Mouse (Mus musculus) lung, postnatal 36 days (tissue): ENCODE results near the gene Brd3.
"Not testable (repeated sequence)": the region's sequence is repeated elsewhere in the genome, so short reads cannot be mapped to it uniquely, and the experiment has no call there.

Experiments used
- DNase-seq: peaks from one replicate; pipeline ENCODE4 v3.0.0; 2022; ENCODE audit warnings: mixed read lengths

The Brd3 gene

DNA sequence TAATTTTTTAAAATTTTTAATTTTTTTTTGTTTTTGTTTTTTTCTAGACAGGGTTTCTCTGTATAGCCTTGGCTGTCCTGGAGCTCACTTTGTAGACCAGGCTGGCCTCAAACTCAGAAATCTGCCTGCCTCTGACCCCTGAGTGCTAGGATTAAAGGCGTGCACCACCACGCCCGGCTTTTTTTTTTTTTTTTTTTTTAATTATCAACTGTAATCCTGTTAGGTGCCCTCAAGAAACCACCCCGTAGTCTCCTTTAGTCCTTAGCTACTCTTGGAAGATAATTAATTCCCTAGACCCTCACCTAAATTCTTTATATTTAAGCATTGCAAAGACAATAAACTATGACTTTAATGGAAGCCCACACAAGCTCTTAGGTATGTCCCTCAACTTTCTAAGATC, 804 bp downstream of the Brd3 start:
- not testable (repeated sequence) for DNase-seq

DNA sequence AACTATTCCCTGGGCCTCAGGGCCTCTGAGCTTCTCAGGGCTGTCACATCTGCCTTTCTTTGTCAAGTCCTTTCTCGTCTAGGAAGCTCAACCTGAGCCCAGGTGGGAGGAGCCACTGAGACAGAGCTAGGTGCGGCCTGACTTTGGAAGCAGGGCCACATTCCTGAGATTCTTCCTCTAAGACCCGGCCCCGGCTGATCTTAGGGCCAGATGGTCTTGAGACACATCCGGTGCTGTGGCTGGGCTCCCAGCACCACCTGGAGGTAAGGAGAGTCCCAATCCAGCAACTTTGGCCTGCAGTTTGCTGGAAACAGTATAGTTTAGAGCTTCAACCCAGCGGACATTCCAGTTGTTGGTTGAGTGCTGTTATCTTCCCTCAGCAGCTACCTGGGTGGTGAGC, 1.9 kb downstream of the Brd3 start:
- DNase-seq: peak; percentile 76

DNA sequence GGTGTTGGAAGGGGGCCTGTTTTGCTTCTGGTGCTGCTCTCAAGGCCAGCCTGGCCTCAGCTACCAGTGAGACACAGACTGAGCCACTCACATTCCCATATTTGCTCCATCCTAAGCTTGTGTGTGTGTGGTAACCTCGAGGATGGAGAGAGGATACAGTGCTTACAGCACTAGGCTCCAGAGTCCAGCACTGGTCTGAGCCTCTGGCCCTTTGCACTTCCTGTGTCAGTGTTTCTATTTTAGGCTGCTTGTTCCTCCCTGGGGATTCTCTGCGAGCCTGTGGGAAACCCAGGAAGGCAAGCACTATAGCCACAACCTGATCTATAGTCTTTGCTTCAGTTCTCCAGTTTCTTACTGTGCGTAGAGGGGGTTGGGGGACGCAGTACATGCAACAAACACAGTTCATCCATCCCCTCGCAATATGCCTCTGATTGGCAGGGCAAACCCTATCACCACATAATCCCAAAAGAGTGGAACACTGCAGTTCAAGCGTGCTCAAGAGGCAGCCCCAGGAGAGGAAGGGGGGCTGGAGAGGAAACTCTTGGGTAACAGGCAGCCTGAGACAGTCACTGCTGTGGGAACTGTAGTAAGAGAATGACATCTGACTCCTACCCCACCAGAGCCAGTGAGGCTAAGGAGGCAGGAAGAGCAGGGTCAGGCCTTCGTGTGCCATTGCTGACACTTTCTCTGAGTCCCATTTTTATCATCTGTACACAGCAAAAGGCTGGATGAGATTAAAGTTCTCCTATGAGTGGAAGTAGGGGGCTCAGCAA, 3.2 kb downstream of the Brd3 start:
- DNase-seq: peak; percentile 36

DNA sequence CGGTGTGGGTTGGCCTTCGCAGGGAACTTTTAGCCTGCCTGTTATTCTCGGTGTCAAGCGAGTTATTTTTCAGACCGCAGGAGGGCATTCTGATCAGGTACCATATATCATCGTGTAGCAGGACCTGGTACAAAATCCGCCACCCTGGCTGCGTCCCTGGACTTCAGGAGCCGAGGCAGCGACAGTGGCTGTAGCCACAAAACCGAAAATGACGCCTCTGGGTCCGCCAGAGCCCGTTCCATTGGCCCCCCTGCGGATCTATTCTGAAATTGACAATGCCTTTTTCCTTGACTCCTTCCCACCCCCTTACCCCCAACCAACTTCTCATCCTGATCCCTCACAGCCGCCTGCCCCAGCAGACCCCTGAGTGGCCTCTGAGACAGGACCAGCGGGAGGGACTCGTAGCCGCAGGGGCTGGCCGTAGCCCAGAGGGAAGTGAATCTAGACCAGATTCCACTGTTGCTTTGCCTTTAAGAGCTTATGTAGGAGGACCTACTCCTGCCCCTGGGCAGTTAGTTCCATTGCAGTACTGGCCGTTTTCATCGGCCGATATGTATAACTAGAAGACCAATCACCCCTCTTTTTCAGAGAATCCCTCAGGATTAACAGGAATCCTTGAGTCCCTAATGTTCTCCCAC, 11.0 kb downstream of the Brd3 start:
- no peak for DNase-seq

DNA sequence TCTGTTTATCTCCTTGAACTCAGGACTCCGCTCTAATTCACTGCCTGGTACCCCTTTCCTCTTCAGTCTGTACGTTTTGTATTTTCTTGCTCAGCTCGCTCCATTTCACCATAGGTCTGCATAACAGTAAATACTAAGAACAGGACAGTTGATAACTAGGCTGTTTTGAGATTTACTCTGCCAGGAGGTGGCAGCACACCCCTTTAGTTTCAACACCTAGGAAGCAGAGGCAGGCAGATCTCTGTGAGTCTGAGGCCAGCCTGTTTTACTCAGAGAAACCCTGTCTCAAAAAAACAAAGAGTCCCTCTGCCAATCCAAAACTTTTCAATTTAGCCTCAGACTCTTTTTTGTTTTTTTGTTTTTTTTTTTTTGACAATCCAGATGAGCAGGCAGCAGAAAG, 13.5 kb downstream of the Brd3 start:
- peak; percentile 31 for DNase-seq

DNA sequence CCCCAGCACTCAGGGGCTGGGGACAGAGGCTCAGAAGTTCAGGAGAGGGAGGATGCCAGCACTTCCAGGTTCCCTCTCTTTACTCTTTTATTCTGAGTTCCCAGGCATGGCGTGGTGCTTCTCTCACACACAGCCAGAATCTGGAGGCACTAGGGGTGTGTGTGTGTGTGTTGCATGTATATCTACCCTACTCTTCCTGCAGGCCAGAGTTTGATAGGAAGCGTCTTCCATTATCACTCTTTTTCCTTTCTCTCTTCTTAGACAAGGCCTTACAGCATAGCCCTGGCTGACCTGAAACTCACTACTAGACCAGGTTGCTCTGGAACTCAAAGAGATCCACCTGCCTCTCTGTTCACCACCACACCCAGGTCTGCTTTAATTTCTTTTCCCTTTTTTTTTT, 16.5 kb downstream of the Brd3 start:
- DNase-seq: no peak

DNA sequence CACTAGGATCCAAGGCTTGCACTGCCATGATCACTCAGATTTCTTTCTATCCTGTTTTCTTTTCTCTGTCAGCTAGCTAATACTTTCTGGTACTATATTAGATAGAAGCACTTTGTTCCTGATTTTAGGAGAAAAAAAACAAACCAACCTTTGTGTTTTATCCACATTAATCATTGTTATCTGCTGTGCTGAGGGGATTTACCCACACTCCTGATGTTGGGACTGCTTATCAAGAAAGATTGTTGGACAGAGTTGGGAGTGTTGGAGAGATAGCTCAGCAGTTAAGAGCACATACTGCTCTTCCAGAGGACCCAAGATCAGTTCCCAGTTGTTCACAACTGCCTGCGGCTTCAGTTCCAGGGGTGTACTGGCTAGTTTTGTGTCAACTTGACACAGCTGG, 19.1 kb downstream of the Brd3 start:
- no peak for DNase-seq

DNA sequence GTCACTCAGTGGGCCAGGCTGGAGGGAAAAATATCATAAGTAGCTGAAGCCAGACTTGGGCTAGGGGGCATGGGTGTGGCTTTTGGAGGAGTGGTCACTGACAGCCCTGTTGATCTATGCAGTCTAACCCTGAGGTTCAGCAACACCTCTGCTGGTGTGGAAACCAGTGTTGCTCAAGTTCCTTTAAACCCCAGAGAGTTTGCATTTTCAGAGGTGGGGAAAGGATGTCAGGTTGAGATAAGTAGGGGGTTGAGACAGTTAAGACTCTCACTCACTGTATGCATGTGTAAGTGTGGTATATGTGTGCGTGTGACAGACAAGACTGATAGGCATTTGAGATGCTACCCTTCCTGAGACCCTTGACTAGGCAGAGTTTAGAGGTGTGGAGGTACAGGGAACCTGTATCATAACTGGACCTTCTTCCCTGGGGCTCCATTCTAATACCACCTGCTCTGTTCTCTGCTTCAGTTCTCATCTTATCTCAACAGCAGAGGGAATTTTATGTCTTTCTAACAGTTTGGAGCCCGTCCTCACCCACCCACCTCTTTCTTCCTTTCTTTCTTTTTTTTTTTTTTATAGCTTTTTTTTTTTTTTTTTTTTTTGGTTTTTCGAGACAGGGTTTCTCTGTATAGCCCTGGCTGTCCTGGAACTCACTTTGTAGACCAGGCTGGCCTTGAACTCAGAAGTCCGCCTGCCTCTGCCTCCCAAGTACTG, 20.0 kb downstream of the Brd3 start:
- DNase-seq: no peak

DNA sequence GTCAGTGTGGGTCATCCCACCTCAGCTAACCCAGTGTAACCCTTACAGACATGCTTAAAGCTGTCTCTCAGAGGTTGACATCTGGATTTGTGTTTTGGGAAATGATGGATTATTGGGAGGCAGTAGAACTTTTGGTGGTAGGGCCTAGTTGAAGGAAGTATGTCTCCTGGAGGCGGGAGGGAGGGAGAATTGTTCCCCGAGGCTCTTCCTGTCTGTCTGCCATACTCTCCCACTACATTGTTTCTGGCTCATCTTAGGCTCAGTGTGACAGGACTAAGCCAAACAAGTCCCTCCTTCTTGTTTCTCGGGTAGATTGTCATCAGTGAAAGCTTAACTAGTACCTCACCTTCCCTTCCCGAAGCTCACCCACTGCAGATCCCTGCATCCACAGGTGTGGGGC, 20.7 kb downstream of the Brd3 start:
- no peak for DNase-seq

DNA sequence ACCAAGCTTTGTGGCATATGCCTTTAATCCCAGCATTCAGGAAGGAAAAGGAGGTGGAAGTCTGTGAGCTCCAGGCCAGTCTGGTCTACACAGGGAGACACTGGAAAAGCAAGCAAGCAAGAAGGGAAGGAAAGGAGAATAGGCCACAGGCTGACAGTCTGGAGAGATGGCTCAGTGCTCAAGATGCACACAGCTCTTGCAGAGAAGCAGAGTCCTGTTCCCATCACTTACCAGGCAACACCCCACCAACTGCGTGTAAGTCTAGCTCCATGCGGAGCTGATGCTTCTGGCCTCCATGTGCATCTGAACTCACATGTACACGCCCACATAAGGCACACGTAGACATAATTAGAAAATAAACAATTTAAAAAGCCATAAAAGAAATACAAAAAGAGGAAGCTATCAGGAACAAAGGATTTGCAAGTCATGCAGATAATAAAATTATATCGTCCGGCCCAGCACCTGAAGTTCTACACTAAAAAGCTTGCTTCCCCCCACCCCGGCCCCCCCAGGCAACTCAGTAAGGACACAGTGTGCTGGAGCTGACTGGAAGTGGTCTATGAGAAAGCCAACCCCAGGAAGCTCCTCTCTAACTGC, 25.1 kb downstream of the Brd3 start:
- DNase-seq: no peak

DNA sequence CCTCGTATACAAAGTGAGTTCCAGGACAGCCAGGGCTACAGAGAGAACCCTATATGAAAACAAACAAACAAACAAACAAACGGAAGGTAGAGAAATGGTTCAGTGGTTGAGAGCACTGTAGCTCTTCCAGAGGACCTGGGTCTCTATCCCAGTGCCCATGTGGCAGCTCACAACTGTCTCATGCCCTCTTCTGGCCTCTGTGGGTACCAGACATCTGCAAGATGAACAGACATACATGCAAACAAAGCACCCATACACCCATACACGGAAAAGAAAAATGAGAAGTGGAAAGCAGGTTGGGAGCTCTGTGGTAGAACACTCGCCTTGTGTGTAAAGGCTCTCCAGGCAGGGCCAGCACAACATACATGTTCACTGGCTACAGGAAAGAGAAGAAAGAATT, 27.1 kb downstream of the Brd3 start:
- DNase-seq: no peak

DNA sequence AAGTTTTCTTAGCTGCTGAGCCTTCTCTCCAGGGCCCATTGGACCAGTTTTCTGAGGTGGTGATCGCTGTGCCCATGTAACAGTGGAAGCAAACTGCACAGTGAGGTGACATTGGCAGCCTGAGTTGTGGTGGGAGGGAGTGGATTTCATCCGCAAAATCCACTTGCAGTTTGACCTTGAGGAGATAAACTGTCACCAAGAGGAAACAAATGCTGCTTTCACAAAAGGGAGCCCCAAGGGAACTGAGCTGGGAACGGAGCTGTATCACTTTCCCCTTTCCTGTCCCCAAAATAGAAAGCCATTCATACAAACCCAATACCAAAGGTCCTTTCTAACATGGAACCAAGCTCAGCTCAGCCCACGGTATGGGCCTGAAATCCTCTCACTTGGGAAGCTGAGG, 27.6 kb downstream of the Brd3 start:
- no peak for DNase-seq

DNA sequence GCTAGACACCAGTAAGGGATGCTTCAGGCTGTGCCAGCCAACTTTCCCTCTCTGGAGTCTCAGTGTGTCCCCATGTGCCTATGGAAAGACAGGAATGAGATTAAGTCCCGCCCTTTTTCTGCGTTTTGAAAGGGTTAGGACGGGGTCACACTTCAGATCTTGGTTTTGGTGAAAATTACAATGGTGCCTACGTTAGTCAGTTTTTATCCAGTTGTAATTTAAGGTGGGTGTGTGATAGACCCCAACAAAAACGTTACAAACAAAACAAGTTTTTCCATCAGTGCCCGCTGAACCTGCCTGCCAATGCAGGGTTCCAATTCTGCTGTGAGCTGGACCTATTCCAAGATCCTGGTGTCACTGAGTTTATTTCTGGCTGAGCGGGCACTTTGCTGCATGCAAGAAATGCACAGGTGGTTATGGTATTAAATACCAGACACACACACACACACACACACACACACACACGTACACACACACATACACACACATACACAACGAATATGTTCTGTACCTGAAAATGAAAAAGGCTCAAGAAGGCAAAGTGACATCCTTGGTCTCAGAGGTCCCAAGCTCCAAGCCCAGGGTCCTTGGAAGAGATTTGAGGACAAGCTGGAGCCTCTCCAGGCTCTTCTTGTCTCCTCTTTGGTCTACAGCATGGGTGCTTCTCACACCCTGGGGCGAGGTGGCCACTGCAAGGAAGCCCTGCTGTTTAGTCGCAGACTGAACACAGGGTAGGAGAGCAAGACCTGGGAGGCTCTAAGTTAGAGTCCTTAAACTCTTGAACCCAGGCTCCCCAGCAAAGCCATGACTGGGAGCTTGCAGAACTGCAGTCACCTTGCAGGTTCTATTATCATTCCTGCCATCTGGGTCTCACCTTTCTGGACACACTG, 30.9 kb downstream of the Brd3 start:
- DNase-seq: peak; percentile 45

DNA sequence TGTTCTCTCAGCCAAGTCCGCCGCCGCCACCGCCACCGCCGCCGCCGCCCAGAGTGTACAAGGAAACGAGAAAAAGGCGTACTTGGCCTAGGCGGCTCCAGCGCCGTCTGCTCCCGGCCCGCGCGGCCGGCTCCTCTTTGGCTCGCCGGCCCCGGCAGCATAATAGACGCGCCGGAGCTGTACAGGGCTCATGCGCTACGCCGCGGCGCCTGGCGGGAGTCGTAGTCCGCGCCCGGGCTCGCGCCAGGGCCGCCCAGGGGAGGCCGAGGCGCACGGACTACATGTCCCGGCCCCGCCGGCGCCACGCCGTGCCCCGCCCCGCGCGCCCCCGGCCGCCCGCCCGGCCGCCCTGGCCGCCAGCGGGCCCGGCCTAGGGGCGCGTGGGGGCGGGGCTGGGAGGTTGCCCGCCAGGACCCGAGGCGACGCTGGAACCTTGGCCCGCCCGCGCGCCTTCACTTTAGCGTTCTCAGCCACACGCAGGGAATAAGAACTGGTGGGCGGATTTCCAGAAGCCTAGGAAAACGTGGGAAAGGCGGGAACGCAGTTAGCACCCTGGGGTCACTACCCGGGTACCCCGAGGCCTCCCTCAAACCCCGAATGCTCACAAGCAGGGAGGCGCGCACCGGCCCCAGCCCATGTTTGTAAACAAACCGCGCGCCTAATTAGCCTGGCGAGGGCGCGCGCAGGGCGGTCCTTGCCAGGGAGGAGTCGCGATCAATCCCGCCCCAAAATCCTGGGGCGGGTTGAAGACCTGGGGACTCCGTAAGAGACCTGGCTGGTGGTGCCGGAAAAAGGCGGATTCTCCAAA, 31.8 kb downstream of the Brd3 start:
- DNase-seq: peak; percentile 96

DNA sequence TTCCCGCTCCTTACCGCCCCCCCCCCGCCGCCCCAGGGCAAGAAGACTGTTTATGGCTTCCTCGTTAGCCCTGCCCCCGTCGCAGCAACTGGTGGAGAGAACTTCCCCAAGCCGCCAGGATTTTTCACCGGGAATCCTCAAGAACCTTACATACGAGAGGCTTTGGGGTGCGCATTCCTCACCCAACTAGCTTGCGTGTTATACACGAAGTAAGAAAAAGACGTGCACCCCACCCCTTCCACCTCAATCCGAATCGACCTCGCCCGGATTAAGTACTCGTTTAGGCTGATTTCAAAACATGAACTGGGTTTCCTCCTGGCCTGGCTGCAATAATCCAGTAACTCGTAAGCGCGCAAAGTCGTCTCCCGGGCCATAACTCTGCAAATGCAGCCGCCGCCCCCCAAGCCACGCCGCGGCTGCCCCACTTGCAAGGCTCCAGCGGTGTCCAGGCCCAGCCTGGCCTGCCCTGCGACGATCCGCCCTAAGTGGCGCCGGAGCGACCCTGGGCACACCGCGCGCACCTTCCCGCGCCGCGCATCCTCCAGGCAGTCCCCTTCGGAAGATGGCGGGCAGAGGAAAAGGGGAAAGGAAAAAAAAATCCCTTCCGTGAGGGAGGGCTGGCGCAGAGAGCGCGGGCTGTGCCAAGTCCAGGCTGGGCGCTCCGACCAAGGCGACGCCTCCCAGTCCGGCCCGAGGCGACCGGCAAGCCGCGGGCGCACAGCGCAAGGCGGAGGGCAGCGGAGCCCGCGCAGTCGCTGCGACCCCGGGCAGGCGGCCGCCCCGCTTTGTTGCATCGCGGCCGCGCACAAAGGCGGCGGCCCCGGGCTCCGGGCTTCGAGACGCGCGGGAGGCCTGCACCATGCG, 32.6 kb downstream of the Brd3 start:
- peak; percentile 34 for DNase-seq

DNA sequence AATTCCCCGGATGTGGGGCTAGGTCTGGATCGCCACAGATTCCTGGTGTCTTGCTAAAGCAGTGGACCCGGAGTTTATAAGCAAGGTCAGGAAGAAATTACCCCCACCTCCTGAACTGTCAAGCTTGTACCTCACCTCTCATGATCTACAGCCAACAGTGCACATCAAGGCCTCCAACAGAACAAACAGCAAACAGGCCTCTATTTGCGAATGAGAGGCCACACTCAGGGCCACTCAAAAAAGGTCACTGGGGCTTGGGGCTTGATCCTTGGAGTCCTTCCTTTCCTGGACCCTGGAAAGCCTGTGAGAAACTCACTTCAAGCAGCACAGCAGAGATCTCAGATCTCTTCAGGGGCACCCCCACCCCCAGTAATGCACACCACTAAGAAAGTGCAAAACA, 33.6 kb downstream of the Brd3 start:
- DNase-seq: no peak

DNA sequence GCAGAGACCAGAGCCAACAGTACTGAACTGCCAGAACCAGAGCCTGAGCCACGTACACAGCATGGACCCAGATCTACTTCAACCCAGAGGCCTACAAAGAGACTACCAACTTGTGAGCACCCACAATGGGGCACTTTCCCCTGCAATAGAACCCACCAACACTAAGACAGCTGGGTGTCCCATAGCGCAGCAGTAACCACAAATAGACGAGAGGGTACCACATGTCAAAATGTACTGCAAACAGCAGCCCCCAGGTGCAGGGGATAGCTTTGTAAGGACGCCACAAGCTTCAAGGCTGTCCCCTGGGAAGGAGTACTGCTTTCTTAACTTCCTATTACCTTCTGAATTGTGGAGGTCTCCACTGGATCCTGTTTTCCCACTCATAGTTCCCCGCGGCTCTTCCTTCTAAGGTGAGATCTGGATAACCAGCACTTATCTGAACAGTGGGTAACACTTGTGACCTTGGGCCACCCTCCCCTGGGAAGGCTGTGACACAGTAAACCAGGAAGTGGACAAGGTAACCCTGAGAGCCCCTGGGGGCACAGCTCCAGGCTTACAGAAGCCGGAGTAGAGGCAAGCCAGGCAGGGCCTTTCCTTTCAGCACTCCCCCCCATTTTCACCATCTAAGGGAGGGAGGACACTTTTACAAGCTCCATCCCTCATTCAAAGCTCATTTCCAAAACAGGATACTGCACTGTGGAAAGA, 34.2 kb downstream of the Brd3 start:
- no peak for DNase-seq

DNA sequence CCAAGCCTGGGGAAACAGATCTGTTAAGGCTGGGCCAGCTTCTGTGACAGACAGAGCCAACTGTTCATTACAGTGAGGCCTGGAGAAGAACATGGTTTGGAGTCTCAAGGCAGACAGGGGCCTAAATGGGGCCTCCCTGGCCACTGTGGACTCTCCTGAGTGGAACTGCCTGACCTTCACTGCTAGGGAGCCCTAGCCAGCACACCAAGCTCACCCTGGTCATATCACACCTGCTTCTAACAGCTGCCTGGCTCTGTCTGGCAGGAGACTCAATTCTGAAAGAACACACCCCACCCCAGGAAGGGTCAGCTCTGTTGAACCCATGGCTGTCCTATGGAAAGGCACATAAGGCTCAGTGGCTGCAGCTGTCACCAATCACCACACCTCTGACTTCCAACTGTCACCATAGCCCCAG, 36.3 kb downstream of the Brd3 start:
- no peak for DNase-seq

DNA sequence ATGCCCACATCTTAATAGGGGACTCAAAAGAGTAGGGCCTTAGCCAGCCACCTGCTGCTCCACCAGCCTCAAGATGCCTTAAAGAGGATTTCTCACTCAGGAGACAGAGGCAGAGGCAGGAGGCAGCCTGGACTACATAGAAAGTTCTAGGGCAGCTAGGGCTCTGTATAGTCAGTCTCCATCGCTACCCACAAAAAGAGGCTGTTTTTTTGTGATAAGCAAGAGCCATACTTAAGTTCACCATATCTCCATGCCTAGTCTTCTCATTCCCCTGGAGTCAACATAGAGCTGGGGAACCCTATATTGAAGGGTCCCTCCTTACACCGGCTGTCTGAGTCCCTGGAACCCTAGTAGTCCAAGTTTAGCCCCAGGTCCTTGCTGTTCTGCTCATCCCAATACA, 36.9 kb downstream of the Brd3 start:
- no peak for DNase-seq

DNA sequence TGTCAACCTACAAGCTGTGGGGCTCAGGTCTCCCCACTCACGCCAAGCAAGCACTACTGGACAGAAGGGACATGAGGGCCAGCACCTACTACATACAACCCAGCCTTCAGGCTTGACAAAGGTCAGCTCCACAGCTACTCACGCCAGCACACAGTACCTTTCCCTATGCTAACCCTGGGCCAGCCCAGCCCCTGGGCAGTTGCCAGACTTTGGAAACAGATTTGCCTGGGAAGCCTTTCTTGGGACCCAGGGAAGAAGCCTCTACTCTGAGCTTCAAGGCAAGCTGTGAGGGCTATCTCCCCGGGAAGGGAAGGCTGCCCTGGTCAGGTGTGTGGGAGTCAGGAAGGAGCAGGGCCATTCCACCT, 37.5 kb downstream of the Brd3 start:
- no peak for DNase-seq
